Mouse (Mus musculus) CH12.LX (cell line): ENCODE measurements around the gene Hist1h3c. TPM values are rescaled to one million over a fixed set of nuclear protein-coding genes. Genes with fewer than 3 reads are reported as not detected.

Experiments used
- DNase-seq: peaks from one replicate; pipeline ENCODE4 v3.0.0-alpha.2; 2013; ENCODE audit errors: extremely low read depth
- H3K27ac ChIP-seq: 2 replicates; pipeline ENCODE4 v1.5.1; 2012; ENCODE audit warnings: low read depth, mild to moderate bottlenecking, control low read depth, moderate library complexity; ENCODE audit not compliant: insufficient read depth
- H3K27me3 ChIP-seq: replicated peaks from 2 replicates; pipeline ENCODE3; 2012; ENCODE audit warnings: inconsistent platforms
- H3K36me3 ChIP-seq, 2 experiments: replicated peaks in 1 of 2; 2 replicates each; pipeline versions ENCODE3 to v1.6.1; 2012; ENCODE audit warnings: inconsistent platforms in 1 of 2, low read length in 1 of 2, mild to moderate bottlenecking in 1 of 2, mixed read lengths in 1 of 2, moderate library complexity in 1 of 2; ENCODE audit not compliant: control insufficient read depth in 1 of 2, insufficient read depth in 1 of 2
- H3K4me1 ChIP-seq, 2 experiments: 2 replicates each; pipeline ENCODE4 v1.6.1; 2012; ENCODE audit warnings: inconsistent platforms in 1 of 2, moderate library complexity in 1 of 2; ENCODE audit not compliant: insufficient read depth in 2 of 2, control insufficient read depth in 1 of 2
- H3K4me2 ChIP-seq: 2 replicates; pipeline ENCODE4 v1.6.1; 2012; ENCODE audit warnings: low read depth, mild to moderate bottlenecking, control low read depth; ENCODE audit not compliant: poor library complexity, insufficient read depth, severe bottlenecking
- H3K4me3 ChIP-seq, 3 experiments: fragments of 150-350 bp in 1 of 3; sonication (generic) in 1 of 3; replicated peaks in 1 of 3; 2 replicates each; pipeline versions ENCODE3 to v1.5.1; 2011 to 2012; ENCODE audit warnings: low read depth in 2 of 3, low read length in 2 of 3, mild to moderate bottlenecking in 2 of 3, moderate library complexity in 2 of 3, control low read depth in 1 of 3, improper control_type of control experiment in 1 of 3, inconsistent platforms in 1 of 3, mixed read lengths in 1 of 3; ENCODE audit not compliant: poor library complexity in 1 of 3
- H3K79me2 ChIP-seq: replicated peaks from 2 replicates; pipeline ENCODE4 v1.6.1; 2012; ENCODE audit warnings: mild to moderate bottlenecking, moderate library complexity; ENCODE audit not compliant: control insufficient read depth, poor library complexity, insufficient read depth, severe bottlenecking; ENCODE audit errors: extremely low read depth
- H3K9ac ChIP-seq: 2 replicates; pipeline ENCODE4 v1.6.1; 2012; ENCODE audit warnings: low read depth, mild to moderate bottlenecking, control low read depth, moderate library complexity; ENCODE audit not compliant: insufficient read depth
- H3K9me3 ChIP-seq: replicated peaks from 2 replicates; pipeline ENCODE3; 2012; ENCODE audit warnings: low read length, inconsistent platforms, mixed read lengths
- BHLHE40 ChIP-seq: IDR thresholded peaks from 2 replicates; pipeline ENCODE4 v1.6.1; 2011; ENCODE audit warnings: mild to moderate bottlenecking, low read depth, low read length, improper control_type of control experiment
- CHD2 ChIP-seq: IDR thresholded peaks from 2 replicates; pipeline ENCODE4 v1.6.1; 2011; ENCODE audit warnings: low read length, improper control_type of control experiment
- CTCF ChIP-seq, 2 experiments: IDR thresholded peaks in 1 of 2; conservative IDR thresholded peaks in 1 of 2; 2 replicates each; pipeline ENCODE4 v1.5.1; 2011 to 2012; ENCODE audit warnings: low read depth in 2 of 2, low read length in 2 of 2, improper control_type of control experiment in 1 of 2, inconsistent platforms in 1 of 2, mild to moderate bottlenecking in 1 of 2, moderate library complexity in 1 of 2
- E2F4 ChIP-seq: IDR thresholded peaks from 2 replicates; pipeline ENCODE4 v1.6.1; 2011; ENCODE audit warnings: low read depth, low read length, improper control_type of control experiment; ENCODE audit not compliant: insufficient replicate concordance
- ELF1 ChIP-seq: IDR thresholded peaks from 2 replicates; pipeline ENCODE4 v1.6.1; 2014; ENCODE audit warnings: low read depth, mild to moderate bottlenecking, inconsistent platforms, low read length, improper control_type of control experiment
- EP300 ChIP-seq: IDR thresholded peaks from 2 replicates; pipeline ENCODE4 v1.6.1; 2011; ENCODE audit warnings: low read length, improper control_type of control experiment
- GABPA ChIP-seq: IDR thresholded peaks from 2 replicates; pipeline ENCODE4 v1.6.1; 2012; ENCODE audit warnings: low read depth, low read length, improper control_type of control experiment, inconsistent platforms; ENCODE audit not compliant: insufficient replicate concordance
- HCFC1 ChIP-seq: IDR thresholded peaks from 2 replicates; pipeline ENCODE4 v1.6.1; 2012; ENCODE audit warnings: low read depth, mild to moderate bottlenecking, inconsistent platforms, low read length, improper control_type of control experiment
- IRF4 ChIP-seq: IDR thresholded peaks from 2 replicates; pipeline ENCODE4 v1.6.1; 2014; ENCODE audit warnings: low read depth, mild to moderate bottlenecking, inconsistent platforms, low read length, improper control_type of control experiment
- JUN ChIP-seq: IDR thresholded peaks from 2 replicates; pipeline ENCODE4 v1.6.1; 2011; ENCODE audit warnings: low read depth, mild to moderate bottlenecking, low read length, improper control_type of control experiment, moderate library complexity; ENCODE audit not compliant: insufficient read depth
- JUND ChIP-seq: conservative IDR thresholded peaks from 2 replicates; pipeline ENCODE4 v1.6.1; 2011; ENCODE audit warnings: low read depth, low read length, improper control_type of control experiment
- KAT2A ChIP-seq: IDR thresholded peaks from 2 replicates; pipeline ENCODE4 v1.6.1; 2012; ENCODE audit warnings: low read length, improper control_type of control experiment, inconsistent platforms; ENCODE audit not compliant: insufficient replicate concordance
- MAZ ChIP-seq: IDR thresholded peaks from 2 replicates; pipeline ENCODE4 v1.6.1; 2012; ENCODE audit warnings: low read depth, mild to moderate bottlenecking, inconsistent platforms, low read length, improper control_type of control experiment, moderate library complexity
- MEF2A ChIP-seq: IDR thresholded peaks from 2 replicates; pipeline ENCODE4 v1.6.1; 2014; ENCODE audit warnings: low read depth, mild to moderate bottlenecking, inconsistent platforms, low read length, improper control_type of control experiment, borderline replicate concordance
- MXI1 ChIP-seq: IDR thresholded peaks from 2 replicates; pipeline ENCODE4 v1.6.1; 2011; ENCODE audit warnings: mild to moderate bottlenecking, low read depth, low read length, improper control_type of control experiment
- MYC ChIP-seq: IDR thresholded peaks from 2 replicates; pipeline ENCODE4 v1.6.1; 2011; ENCODE audit warnings: low read depth, mild to moderate bottlenecking, improper control_type of control experiment, low read length
- NELFE ChIP-seq: IDR thresholded peaks from 2 replicates; pipeline ENCODE4 v1.6.1; 2011; ENCODE audit warnings: low read depth, low read length, improper control_type of control experiment
- NRF1 ChIP-seq: IDR thresholded peaks from 2 replicates; pipeline ENCODE4 v1.6.1; 2014; ENCODE audit warnings: low read depth, mild to moderate bottlenecking, inconsistent platforms, low read length, improper control_type of control experiment, moderate library complexity
- PAX5 ChIP-seq: IDR thresholded peaks from 2 replicates; pipeline ENCODE4 v1.6.1; 2012; ENCODE audit warnings: low read length, inconsistent platforms, mixed read lengths
- POLR2A ChIP-seq: IDR thresholded peaks from 2 replicates; pipeline ENCODE4 v1.6.1; 2011; ENCODE audit warnings: low read depth, mild to moderate bottlenecking, improper control_type of control experiment, low read length
- POLR2AphosphoS2 ChIP-seq: IDR thresholded peaks from 2 replicates; pipeline ENCODE4 v1.6.1; 2011; ENCODE audit warnings: low read depth, low read length, improper control_type of control experiment
- RAD21 ChIP-seq: IDR thresholded peaks from 2 replicates; pipeline ENCODE4 v1.6.1; 2011; ENCODE audit warnings: low read depth, mild to moderate bottlenecking, low read length, improper control_type of control experiment, moderate library complexity
- RCOR1 ChIP-seq: conservative IDR thresholded peaks from 2 replicates; pipeline ENCODE4 v1.6.1; 2012; ENCODE audit warnings: low read depth, mild to moderate bottlenecking, inconsistent platforms, low read length, improper control_type of control experiment
- SIN3A ChIP-seq: IDR thresholded peaks from 2 replicates; pipeline ENCODE4 v1.6.1; 2012; ENCODE audit warnings: low read length, improper control_type of control experiment, inconsistent platforms
- SMC3 ChIP-seq: IDR thresholded peaks from 2 replicates; pipeline ENCODE4 v1.6.1; 2011; ENCODE audit warnings: low read depth, low read length, improper control_type of control experiment
- TBP ChIP-seq: conservative IDR thresholded peaks from 2 replicates; pipeline ENCODE4 v1.6.1; 2011; ENCODE audit warnings: low read depth, low read length, improper control_type of control experiment
- TCF12 ChIP-seq: IDR thresholded peaks from 2 replicates; pipeline ENCODE4 v1.6.1; 2014; ENCODE audit warnings: low read depth, mild to moderate bottlenecking, inconsistent platforms, low read length, improper control_type of control experiment
- USF1 ChIP-seq: IDR thresholded peaks from 2 replicates; pipeline ENCODE4 v1.6.1; 2014; ENCODE audit warnings: low read depth, mild to moderate bottlenecking, inconsistent platforms, low read length, improper control_type of control experiment
- USF2 ChIP-seq: conservative IDR thresholded peaks from 2 replicates; pipeline ENCODE4 v1.6.1; 2011; ENCODE audit warnings: low read depth, low read length, improper control_type of control experiment
- ZC3H11A ChIP-seq: IDR thresholded peaks from 2 replicates; pipeline ENCODE4 v1.6.1; 2012; ENCODE audit warnings: low read depth, mild to moderate bottlenecking, inconsistent platforms, low read length, improper control_type of control experiment
- ZKSCAN1 ChIP-seq: IDR thresholded peaks from 2 replicates; pipeline ENCODE4 v1.6.1; 2012; ENCODE audit warnings: low read depth, inconsistent platforms, low read length, improper control_type of control experiment, borderline replicate concordance
- ZMIZ1 ChIP-seq: IDR thresholded peaks from 2 replicates; pipeline ENCODE4 v1.6.1; 2012; ENCODE audit warnings: low read depth, mild to moderate bottlenecking, inconsistent platforms, low read length, improper control_type of control experiment
- dilution Hi-C: fragments of 300-500 bp; cut with MboI; formaldehyde crosslinking; loops from 2 replicates; pipeline ENCODE4 v1.14.3; 2020; ENCODE audit warnings: low sequenced_read_pairs; ENCODE audit not compliant: extremely low pct_unique_long_range_greater_than_20kb, extremely low pct_ligation_motif_present
- in situ Hi-C: fragments of 300-500 bp; cut with MboI; formaldehyde crosslinking; loops from 3 replicates; pipeline ENCODE4 v1.14.3; 2019; ENCODE audit warnings: low sequenced_read_pairs, low pct_ligation_motif_present, low pct_unique_long_range_greater_than_20kb, mixed read lengths
- polyA plus RNA-seq: library from polyadenylated mRNA; unstranded; fragments of >175 nt; gene quantifications from 2 replicates; pipeline ENCODE4 v1.2.1, GENCODE M21; 2012; ENCODE audit warnings: low read depth; ENCODE audit not compliant: insufficient read length
- total RNA-seq, 2 experiments: library from RNA; depleted of rRNA; stranded (reverse); fragments of 300-350 nt in 1 of 2; fragments of >200 nt in 1 of 2; gene quantifications; 2 replicates each; pipeline ENCODE4 v1.2.3; 2012 to 2014

The Hist1h3c gene
- total and polyA plus RNA-seq, 3 experiments, result 7.3 to 1,847 (median 73.1) TPM

GRCm38 (mm10) chr13:23698300-23698693 is 47.1 kb downstream of the Hist1h3c start, which contains the start of gene Hist1h4c (continued):
- TF ChIP-seq ZC3H11A (no peak), SMC3 (no peak), MEF2A (peak; percentile 64), TCF12 (peak; percentile 95), KAT2A (0 out of 2 replicates have a peak, but pooled peaks have one; percentile 0), PAX5 (no peak), TBP (peak; percentile 99), MAZ (peak; percentile 83), USF2 (no peak), IRF4 (peak; percentile 16; the same call in 1 of the 2 replicates), JUND (peak; percentile 17; the same call in 1 of the 2 replicates), GABPA (no peak), USF1 (no peak), E2F4 (peak; percentile 77; the same call in 1 of the 2 replicates), POLR2AphosphoS2 (peak; percentile 99), JUN (no peak), CTCF (conservative IDR thresholded peaks at IDR 0.05 in 1 of 2, IDR thresholded peaks at IDR 0.05 in 1 of 2; ENCODE audit: low read depth in 2 of 2, low read length in 2 of 2) (no peak), BHLHE40 (peak; percentile 37; the same call in 1 of the 2 replicates), NRF1 (peak; percentile 50; the same call in 1 of the 2 replicates), RAD21 (no peak), POLR2A (peak; percentile 100)

GRCm38 (mm10) chr13:23697491-23698299 is 47.7 kb downstream of the Hist1h3c start:
- Histone ChIP-seq H3K4me1 (peaks cover 2 to 45% of the 10 kb centered on the region in 2 experiments; a peak in 2 of 4 replicates), H3K4me3 (peak overlapping the region; percentile 26 to 47 (median 32)), H3K4me2 (peak overlapping the region; percentile 93; the same call in 1 of the 2 replicates), H3K9ac (peak overlapping the region; percentile 50), H3K9me3 (no peaks in the 10 kb centered on the region), H3K27ac (peak overlapping the region; percentile 89), H3K36me3 (no peaks in the 10 kb centered on the region), H3K27me3 (no peaks in the 10 kb centered on the region), H3K79me2 (no peaks in the 10 kb centered on the region)
- in situ Hi-C loops (no loop called here), dilution Hi-C loops (loop anchor here (10.0 kb wide), 1 partner anchor 47 kb away; the partner anchor contains the start of genes Hist1h2bb and Hist1h3c)
- DNase-seq, result peak; percentile 82
- TF ChIP-seq RAD21 (peak; percentile 48), MAZ (no peak), POLR2AphosphoS2 (peak; percentile 100), EP300 (no peak), SMC3 (peak; percentile 71), HCFC1 (no peak; the same call in 1 of the 2 replicates), USF1 (no peak), CTCF (conservative IDR thresholded peaks at IDR 0.05 in 1 of 2, IDR thresholded peaks at IDR 0.05 in 1 of 2; ENCODE audit: low read depth in 2 of 2, low read length in 2 of 2) (peak; percentile 43 to 78), TCF12 (no peak), SIN3A (peak; percentile 61; the same call in 1 of the 2 replicates), ZKSCAN1 (no peak), BHLHE40 (peak; percentile 49; the same call in 1 of the 2 replicates), ZMIZ1 (peak; percentile 99), ELF1 (peak; percentile 85), NELFE (no peak), MXI1 (peak; percentile 83), MEF2A (no peak), CHD2 (peak; percentile 77), NRF1 (no peak; the same call in 1 of the 2 replicates), MYC (peak; percentile 75; the same call in 1 of the 2 replicates), USF2 (no peak), KAT2A (no peak), GABPA (no peak), PAX5 (no peak), RCOR1 (peak; percentile 67)
